Mouse (Mus musculus) hindbrain, embryonic 11.5 days (tissue): ENCODE measurements around the gene Kalrn. TPM values are rescaled to one million over a fixed set of nuclear protein-coding genes. Genes with fewer than 3 reads are reported as not detected.

Experiments used
- ATAC-seq: fragments of 200-750 bp; cut with Nextera tagmentation; 2 replicates; pipeline ENCODE4 v1.8.0; 2017; ENCODE audit warnings: mild to moderate bottlenecking, moderate TSS enrichment, moderate library complexity; ENCODE audit not compliant: low FRiP score
- DNase-seq: peaks from one replicate; pipeline ENCODE4 v3.0.0-alpha.2; 2015; ENCODE audit warnings: low spot score
- H3K27ac ChIP-seq: fragments of 300-500 bp; sonication (generic); 2 replicates; pipeline ENCODE4 v1.5.1; 2014; ENCODE audit warnings: mild to moderate bottlenecking, low read depth, low read length
- H3K27me3 ChIP-seq: fragments of 300-500 bp; sonication (generic); 2 replicates; pipeline ENCODE4 v1.6.1; 2014; ENCODE audit warnings: mild to moderate bottlenecking, low read length, moderate library complexity, mixed read lengths; ENCODE audit not compliant: control insufficient read depth, insufficient read depth
- H3K36me3 ChIP-seq: fragments of 300-500 bp; sonication (generic); 2 replicates; pipeline ENCODE4 v1.6.1; 2014; ENCODE audit warnings: mild to moderate bottlenecking, low read length, moderate library complexity, mixed read lengths; ENCODE audit not compliant: control insufficient read depth, insufficient read depth
- H3K4me1 ChIP-seq: fragments of 300-500 bp; sonication (generic); replicated peaks from 2 replicates; pipeline ENCODE4 v1.6.1; 2014; ENCODE audit warnings: low read length, mixed read lengths; ENCODE audit not compliant: control insufficient read depth, insufficient read depth
- H3K4me2 ChIP-seq: fragments of 300-500 bp; sonication (generic); replicated peaks from 2 replicates; pipeline ENCODE4 v1.6.1; 2014; ENCODE audit warnings: mild to moderate bottlenecking, low read depth, low read length
- H3K4me3 ChIP-seq: fragments of 300-500 bp; sonication (generic); 2 replicates; pipeline ENCODE4 v1.5.1; 2014; ENCODE audit warnings: low read depth, low read length
- H3K9ac ChIP-seq: fragments of 300-500 bp; sonication (generic); 2 replicates; pipeline ENCODE4 v1.6.1; 2014; ENCODE audit warnings: low read depth, low read length
- H3K9me3 ChIP-seq: fragments of 300-500 bp; sonication (generic); 2 replicates; pipeline ENCODE4 v1.6.1; 2016; ENCODE audit warnings: low read length; ENCODE audit not compliant: control insufficient read depth
- WGBS: fragments of 180-500 bp; shearing (Covaris S2); extraction: QIAGEN DNeasy Blood & Tissue Kit; methylation state at CpG from one replicate; pipeline ENCODE4 v1.1.7; 2014; 5-methylcytosine and 5-hydroxymethylcytosine counted together
- polyA plus RNA-seq: library from polyadenylated mRNA; unstranded; fragments of >200 nt; fragmentation: Nextera tagmentation; extraction: Ambion mirVana; gene quantifications from 2 replicates; pipeline ENCODE4 v1.2.1, GENCODE M21; 2014

Kalrn gene
- polyA plus RNA-seq: 20.8 and 25.6 TPM in 2 replicates

DNA sequence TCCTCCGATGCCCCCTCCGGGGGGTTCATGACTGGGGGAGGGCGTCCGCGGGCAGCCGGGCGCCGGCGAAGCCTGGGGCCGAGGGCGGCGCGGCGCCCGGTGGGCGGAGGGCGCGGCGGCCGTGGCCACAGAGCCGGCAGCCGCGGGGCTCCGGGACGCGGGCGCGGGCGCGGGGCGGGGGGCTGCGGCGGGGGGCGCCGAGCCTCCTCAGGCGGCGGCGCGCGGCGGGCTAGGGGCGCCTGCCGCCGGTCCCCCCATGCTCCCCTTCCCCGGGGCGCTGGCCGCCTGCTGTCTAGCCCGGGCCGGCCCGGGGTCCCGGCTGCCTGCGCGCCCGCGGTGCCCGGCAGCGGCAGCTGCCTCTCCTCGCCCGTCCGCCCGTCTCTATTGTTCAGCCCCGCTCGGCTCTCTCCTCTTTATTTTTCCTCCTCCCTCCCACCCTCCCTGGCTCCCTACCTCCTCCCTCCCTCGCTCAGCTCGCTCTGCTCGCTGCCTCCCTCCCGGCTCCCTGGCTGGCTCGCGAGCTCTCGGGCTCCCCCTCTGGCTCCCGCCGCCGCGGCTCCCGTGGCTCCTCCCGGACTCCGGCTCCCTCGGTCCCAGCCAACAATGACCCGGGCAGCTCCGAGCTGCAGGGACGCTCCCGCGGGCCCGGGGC, at the start of gene Kalrn:
TSS of gene Kalrn (minus strand) at position 382 of the 652 bp plus-strand sequence.
- Histone ChIP-seq H3K4me2 (peak within 1 kb of the TSS; percentile 67), H3K27ac (peak within 1 kb of the TSS; percentile 97), H3K4me3 (peak within 1 kb of the TSS; percentile 82), H3K36me3 (no peaks in the 10 kb centered on the region), H3K4me1 (peaks cover 4% of the 10 kb centered on the region; the same call in 1 of the 2 replicates), H3K9ac (peak within 1 kb of the TSS; percentile 88), H3K9me3 (no peaks in the 10 kb centered on the region), H3K27me3 (no peaks in the 10 kb centered on the region)
- DNase-seq (peak; percentile 93), ATAC-seq (peak; percentile 94)
- under 1% methylated on average over 31 of the region's 84 CpGs for WGBS

DNA sequence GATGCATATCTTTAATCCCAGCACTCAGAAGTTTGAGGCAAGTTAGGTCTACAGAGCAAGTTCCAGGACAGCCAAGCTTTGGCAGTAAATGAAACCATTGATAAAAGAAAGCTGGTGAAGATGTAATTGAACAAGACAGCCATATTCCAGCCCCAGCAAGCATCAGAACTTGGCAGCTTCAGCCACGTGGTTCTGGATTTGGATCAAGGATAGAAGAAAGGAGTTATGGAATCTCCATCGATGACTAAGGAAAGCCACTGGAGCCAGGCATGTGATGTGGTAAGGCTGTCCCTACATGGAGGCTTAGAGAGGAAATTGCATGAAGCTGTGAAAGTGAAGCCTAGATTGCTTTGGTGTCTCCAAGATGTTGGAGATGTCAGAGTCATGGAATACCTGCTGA, 40.7 kb upstream of the Kalrn start:
- ATAC-seq (no peak), DNase-seq (no peak)
- WGBS: 87% methylated on average over 2 of the region's 2 CpGs
- H3K4me2 ChIP-seq: no peak overlapping the region
- no peaks in the 10 kb centered on the region for H3K4me1 ChIP-seq
- no peak overlapping the region for H3K9ac ChIP-seq
- no peaks in the 10 kb centered on the region for H3K36me3 ChIP-seq
- H3K9me3 ChIP-seq: no peaks in the 10 kb centered on the region
- no peak overlapping the region for H3K27ac ChIP-seq
- H3K27me3 ChIP-seq: no peaks in the 10 kb centered on the region
- H3K4me3 ChIP-seq: no peak overlapping the region

DNA sequence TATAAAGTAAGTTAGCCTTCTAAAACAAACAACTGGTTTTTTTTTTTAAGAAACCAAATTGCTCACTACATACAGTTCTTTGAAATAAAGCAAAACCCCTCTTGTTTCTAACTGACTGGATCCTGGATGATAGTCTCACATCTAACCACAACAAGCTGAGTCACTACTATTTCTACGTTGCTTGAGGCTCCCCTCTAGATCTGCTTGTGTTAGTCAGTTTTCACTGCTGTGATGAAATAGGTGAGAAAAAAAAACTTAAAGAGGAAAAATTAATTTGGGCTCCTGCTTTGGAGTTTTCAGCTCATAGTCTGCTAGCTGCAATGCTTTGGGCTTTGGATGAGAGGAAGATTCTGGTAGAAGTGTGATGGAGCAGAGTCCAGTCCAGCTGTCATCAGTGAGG, 36.8 kb upstream of the Kalrn start:
- no peaks in the 10 kb centered on the region for H3K27me3 ChIP-seq

DNA sequence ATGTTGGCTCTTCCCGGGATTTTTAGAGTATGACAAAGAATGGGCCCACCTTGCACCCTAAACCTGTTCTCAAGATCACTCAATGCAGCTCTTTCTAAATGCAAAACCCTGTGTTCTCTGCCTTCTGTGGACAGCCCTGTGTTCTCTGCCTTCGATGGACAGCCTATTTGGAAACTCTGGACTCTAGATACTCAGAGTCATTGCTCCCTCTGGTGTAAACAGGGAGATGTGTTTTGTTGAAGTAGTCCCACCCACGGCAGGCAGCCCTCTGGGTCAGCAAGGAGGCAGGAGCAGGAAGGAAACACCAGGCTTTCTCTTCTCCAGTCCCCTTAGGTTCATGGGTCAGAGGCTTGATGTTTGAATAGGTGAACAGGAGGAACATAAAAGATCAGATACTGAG, 32.3 kb upstream of the Kalrn start:
- Histone ChIP-seq H3K36me3 (no peaks in the 10 kb centered on the region), H3K4me2 (no peak overlapping the region), H3K9ac (no peak overlapping the region), H3K27me3 (no peaks in the 10 kb centered on the region), H3K27ac (no peak overlapping the region), H3K9me3 (no peaks in the 10 kb centered on the region), H3K4me3 (no peak overlapping the region), H3K4me1 (no peaks in the 10 kb centered on the region)
- peak; percentile 32 for DNase-seq
- WGBS: 36% methylated on average over 3 of the region's 3 CpGs
- no peak for ATAC-seq

More for the DNA sequence above, 36.8 kb upstream of the Kalrn start:
- Histone ChIP-seq H3K4me2 (no peak overlapping the region), H3K9me3 (no peaks in the 10 kb centered on the region), H3K9ac (no peak overlapping the region), H3K4me3 (no peak overlapping the region), H3K36me3 (no peaks in the 10 kb centered on the region), H3K27ac (no peak overlapping the region), H3K4me1 (no peaks in the 10 kb centered on the region)
- DNase-seq (no peak), ATAC-seq (no peak)
- 86% methylated on average over 1 of the region's 1 CpGs for WGBS

DNA sequence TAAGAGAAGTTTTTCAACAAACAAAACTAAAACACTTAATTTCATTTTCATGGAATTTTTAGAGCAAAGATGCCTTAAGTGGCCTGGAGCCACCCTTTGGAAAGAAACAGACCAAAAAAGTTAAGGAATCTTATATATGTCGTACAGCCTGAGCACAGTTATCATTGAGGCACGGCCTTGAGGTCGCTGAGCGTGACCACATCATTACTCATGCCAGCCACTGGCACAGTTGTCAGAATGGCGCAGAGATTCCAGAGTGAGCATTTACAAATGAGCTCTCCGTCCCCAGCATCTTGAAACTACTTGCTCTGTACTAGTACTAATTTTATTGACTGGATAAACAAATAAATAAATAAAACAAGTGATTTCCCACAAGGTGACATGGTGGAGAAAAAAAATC, 30.5 kb upstream of the Kalrn start:
- Histone ChIP-seq H3K4me3 (no peak overlapping the region), H3K4me2 (no peak overlapping the region), H3K36me3 (no peaks in the 10 kb centered on the region), H3K4me1 (no peaks in the 10 kb centered on the region), H3K9ac (no peak overlapping the region), H3K27ac (no peak overlapping the region), H3K9me3 (no peaks in the 10 kb centered on the region), H3K27me3 (no peaks in the 10 kb centered on the region)
- WGBS: 59% methylated on average over 6 of the region's 6 CpGs
- ATAC-seq (no peak), DNase-seq (no peak)

DNA sequence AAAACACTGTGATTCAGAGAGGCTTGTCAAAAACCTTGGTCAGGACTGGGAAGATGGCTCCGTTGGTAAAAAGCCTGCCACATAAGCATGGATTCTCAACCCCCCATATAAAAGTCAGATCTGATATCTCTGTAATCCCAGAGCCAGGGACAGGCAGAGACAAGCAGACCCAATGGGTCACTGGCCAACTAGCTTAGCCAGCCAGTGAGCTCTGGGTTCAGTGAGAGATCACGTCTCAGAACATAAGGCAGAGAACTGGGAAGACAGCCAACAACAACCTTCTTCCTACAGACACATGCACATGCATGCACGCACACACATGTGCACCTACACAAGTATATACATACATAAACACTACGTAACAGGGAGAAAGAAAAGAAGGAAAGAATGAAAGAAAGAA, 29.7 kb upstream of the Kalrn start:
- Histone ChIP-seq H3K4me1 (no peaks in the 10 kb centered on the region), H3K27ac (no peak overlapping the region), H3K9ac (no peak overlapping the region), H3K9me3 (no peaks in the 10 kb centered on the region), H3K4me3 (no peak overlapping the region), H3K27me3 (no peaks in the 10 kb centered on the region), H3K4me2 (no peak overlapping the region), H3K36me3 (no peaks in the 10 kb centered on the region)
- DNase-seq (no peak), ATAC-seq (no peak)
- WGBS: 81% methylated on average over 4 of the region's 4 CpGs

DNA sequence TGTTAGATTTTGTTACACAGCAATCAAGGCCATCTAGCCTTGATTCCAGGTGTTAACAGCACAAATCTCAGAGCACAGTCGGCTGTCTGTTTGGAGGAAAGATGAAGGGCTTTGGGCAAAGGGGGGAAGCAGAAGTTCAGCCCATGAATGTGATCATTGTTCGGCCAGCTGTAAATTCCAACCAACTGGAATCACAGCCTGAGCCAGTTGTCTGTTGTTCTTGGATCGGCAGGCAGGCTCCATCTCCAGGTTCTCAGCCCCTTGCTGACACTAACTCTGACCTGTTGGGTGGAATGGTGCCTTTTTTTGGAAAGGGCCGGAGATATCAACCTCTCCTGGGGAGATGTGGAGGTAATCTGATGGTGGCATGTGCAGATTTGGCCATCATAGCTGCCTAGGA, 28.6 kb upstream of the Kalrn start:
- H3K9ac ChIP-seq: no peak overlapping the region
- no peak overlapping the region for H3K4me2 ChIP-seq
- no peak overlapping the region for H3K4me3 ChIP-seq
- no peaks in the 10 kb centered on the region for H3K9me3 ChIP-seq
- H3K4me1 ChIP-seq: no peaks in the 10 kb centered on the region
- no peaks in the 10 kb centered on the region for H3K36me3 ChIP-seq
- no peak overlapping the region for H3K27ac ChIP-seq
- DNase-seq (no peak), ATAC-seq (no peak)
- no peaks in the 10 kb centered on the region for H3K27me3 ChIP-seq
- WGBS: 63% methylated on average over 4 of the region's 4 CpGs

DNA sequence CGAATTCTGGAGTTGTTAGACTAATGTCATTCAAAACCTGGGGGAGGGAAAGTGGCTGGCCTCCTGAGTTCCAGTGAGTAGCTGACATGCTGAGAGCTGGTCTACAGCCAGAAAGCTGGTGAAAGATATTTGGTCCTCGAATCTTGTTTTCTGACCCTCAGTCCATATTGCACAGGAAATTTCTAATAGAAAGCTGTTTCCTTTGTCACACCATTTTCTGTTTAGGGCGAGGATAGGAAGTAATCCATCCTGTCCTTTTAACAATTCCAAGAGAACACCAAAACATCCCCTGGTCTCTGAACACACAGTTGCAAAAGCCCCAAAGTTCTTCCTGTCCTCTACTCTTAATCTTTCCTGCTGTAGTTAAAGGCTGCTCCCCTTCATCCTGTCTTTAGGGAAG, 22.0 kb upstream of the Kalrn start:
- 37% methylated on average over 3 of the region's 3 CpGs for WGBS
- Histone ChIP-seq H3K27ac (no peak overlapping the region), H3K36me3 (no peaks in the 10 kb centered on the region)

DNA sequence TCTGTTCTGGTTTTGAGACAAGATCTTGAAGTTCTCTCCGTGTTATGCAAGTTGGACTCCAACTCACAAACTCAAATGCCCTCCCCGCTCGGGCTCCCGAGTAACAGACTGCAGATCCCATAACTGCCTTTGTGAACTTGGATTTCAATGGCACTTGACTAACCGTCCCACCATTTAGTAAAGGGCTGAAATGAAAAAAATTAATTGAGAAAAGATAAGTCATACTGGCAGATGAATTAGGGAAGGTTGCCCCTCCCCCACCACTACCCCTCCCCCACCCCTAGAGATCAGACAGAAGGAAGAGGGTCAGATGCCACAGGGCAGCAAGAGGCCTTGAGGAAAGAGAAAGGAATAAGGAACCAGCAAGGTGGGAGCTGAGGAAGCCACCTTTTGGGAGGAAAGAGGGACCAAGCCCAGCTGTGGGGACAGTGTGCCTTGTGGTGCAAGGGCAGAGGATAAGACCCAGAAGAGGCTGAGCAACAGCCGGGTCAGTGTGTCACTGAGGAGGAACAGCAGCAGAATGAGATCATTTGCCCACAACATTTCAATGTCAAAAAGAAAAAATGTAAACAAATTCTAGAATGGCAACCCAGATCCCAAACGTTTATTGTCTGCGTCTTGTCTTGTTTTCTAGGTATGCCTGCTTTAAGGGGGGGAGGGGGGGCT, 21.4 kb upstream of the Kalrn start:
- Histone ChIP-seq H3K9me3 (no peaks in the 10 kb centered on the region), H3K9ac (no peak overlapping the region), H3K4me2 (no peak overlapping the region), H3K4me3 (no peak overlapping the region), H3K4me1 (no peaks in the 10 kb centered on the region), H3K36me3 (no peaks in the 10 kb centered on the region), H3K27ac (no peak overlapping the region), H3K27me3 (no peaks in the 10 kb centered on the region)
- ATAC-seq: no peak
- 68% methylated on average over 8 of the region's 8 CpGs for WGBS
- DNase-seq: no peak

More for the DNA sequence above, 22.0 kb upstream of the Kalrn start:
- no peak overlapping the region for H3K9ac ChIP-seq
- no peak overlapping the region for H3K4me3 ChIP-seq
- no peak overlapping the region for H3K4me2 ChIP-seq
- H3K9me3 ChIP-seq: no peaks in the 10 kb centered on the region
- no peaks in the 10 kb centered on the region for H3K4me1 ChIP-seq
- ATAC-seq (no peak), DNase-seq (no peak)
- no peaks in the 10 kb centered on the region for H3K27me3 ChIP-seq
